Mouse (Mus musculus): Measurements from ENCODE around the gene Ccl3. TPM values are rescaled to one million over a fixed set of nuclear protein-coding genes. Genes with fewer than 3 reads are reported as not detected.

The Ccl3 gene
- polyA plus RNA-seq (2012; ENCODE audit: low replicate concordance), result 0.25 and 2.2 TPM in 2 replicates

GRCm38 (mm10) chr11:83649305-83649841 is at the start of gene Ccl3:
TSS of gene Ccl3 (minus strand) at chr11:83649355.

GRCm38 (mm10) chr11:83662204-83662603 is 13.0 kb upstream of the Ccl3 start, which contains the start of gene Ccl4:
TSS of gene Ccl4 (plus strand) at chr11:83662584.

DNA sequence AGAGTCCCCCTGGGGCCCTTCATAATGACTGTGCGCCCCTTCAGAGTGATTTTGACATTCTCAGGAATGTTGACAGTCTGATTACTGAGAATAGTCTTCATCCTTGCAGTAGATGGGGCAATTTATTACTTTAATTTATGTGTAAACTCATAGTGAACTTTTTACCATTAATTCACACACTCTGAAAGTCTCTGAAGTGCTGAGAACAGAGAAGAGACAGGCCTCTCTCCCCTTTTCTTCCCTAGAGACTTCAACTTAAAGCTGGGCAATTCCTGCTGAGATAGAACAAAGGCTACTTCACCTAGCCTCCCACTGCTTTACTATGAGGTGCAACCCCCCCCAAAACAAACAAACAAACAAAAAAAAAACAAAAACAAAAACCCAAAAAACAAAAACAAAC is 3.6 kb downstream of the Ccl3 start, which contains the start of gene Rpl9-ps1:
Gene Rpl9-ps1 (minus strand): TSS at position 101 of the 400 bp plus-strand sequence.

Other genes with a start within 250 kb of the Ccl3 start
- gene Rasl10b, start 240.2 kb downstream of the Ccl3 start, polyA plus RNA-seq (2012; ENCODE audit: low replicate concordance), result 0.09 and 0.11 TPM in 2 replicates
- gene Gas2l2, start 219.9 kb downstream of the Ccl3 start, polyA plus RNA-seq (2012; ENCODE audit: low replicate concordance), result not detected in 2 replicates
- gene 1700020L24Rik, start 211.7 kb downstream of the Ccl3 start, polyA plus RNA-seq (2012; ENCODE audit: low replicate concordance), result 0.50 TPM in 1 of 2 replicates, not detected in the other
- gene Mmp28, start 186.3 kb downstream of the Ccl3 start, polyA plus RNA-seq (2012; ENCODE audit: low replicate concordance), result 0.42 and 0.46 TPM in 2 replicates
- 45.6 and 117 TPM in 2 replicates for gene Taf15, start 176.3 kb downstream of the Ccl3 start, polyA plus RNA-seq (2012; ENCODE audit: low replicate concordance)
- gene Heatr9, start 127.2 kb downstream of the Ccl3 start, polyA plus RNA-seq (2012; ENCODE audit: low replicate concordance), result not detected in 2 replicates
- gene Ccl5, start 118.8 kb downstream of the Ccl3 start, polyA plus RNA-seq (2012; ENCODE audit: low replicate concordance), result 20.3 and 71.8 TPM in 2 replicates
- gene Ccl9, start 70.7 kb downstream of the Ccl3 start, polyA plus RNA-seq (2012; ENCODE audit: low replicate concordance), result 0.29 TPM in 1 of 2 replicates, not detected in the other
- gene Ccl6, start 56.3 kb downstream of the Ccl3 start, polyA plus RNA-seq (2012; ENCODE audit: low replicate concordance), result 7.6 TPM in 1 of 2 replicates, not detected in the other
- 0.36 TPM in 1 of 2 replicates, not detected in the other for gene Rpl9-ps1, start 3.7 kb downstream of the Ccl3 start, polyA plus RNA-seq (2012; ENCODE audit: low replicate concordance)
- 1.1 and 4.5 TPM in 2 replicates for gene Ccl4, start 13.2 kb upstream of the Ccl3 start, polyA plus RNA-seq (2012; ENCODE audit: low replicate concordance)
- not detected in 2 replicates for gene Wfdc17, start 54.6 kb upstream of the Ccl3 start, polyA plus RNA-seq (2012; ENCODE audit: low replicate concordance)
- gene Wfdc18, start 59.7 kb upstream of the Ccl3 start, polyA plus RNA-seq (2012; ENCODE audit: low replicate concordance), result not detected in 2 replicates
- gene Wfdc21, start 97.6 kb upstream of the Ccl3 start, polyA plus RNA-seq (2012; ENCODE audit: low replicate concordance), result not detected in 2 replicates
- 4.6 and 8.6 TPM in 2 replicates for gene Heatr6, start 104.3 kb upstream of the Ccl3 start, polyA plus RNA-seq (2012; ENCODE audit: low replicate concordance)
- gene Hnf1b, start 200.7 kb upstream of the Ccl3 start, polyA plus RNA-seq (2012; ENCODE audit: low replicate concordance), result not detected in 2 replicates